Mouse (Mus musculus) intestine, embryonic 16.5 days (tissue): ENCODE measurements around the gene Odc1. TPM values are rescaled to one million over a fixed set of nuclear protein-coding genes. Genes with fewer than 3 reads are reported as not detected.
A peak's percentile ranks its signal among the peaks of the same experiment; 100 is the strongest.

ENCODE experiments used
- ATAC-seq: fragments of 200-750 bp; cut with Nextera tagmentation; 2 replicates; pipeline ENCODE4 v1.8.0; 2017; ENCODE audit warnings: moderate TSS enrichment, moderate library complexity
- H3K27ac ChIP-seq: fragments of 300-500 bp; sonication (generic); 2 replicates; pipeline ENCODE4 v1.5.1; 2014; ENCODE audit warnings: mild to moderate bottlenecking, low read length
- H3K27me3 ChIP-seq: fragments of 300-500 bp; sonication (generic); replicated peaks from 2 replicates; pipeline ENCODE4 v1.6.1; 2014; ENCODE audit warnings: low read length, control low read depth, mixed read lengths; ENCODE audit not compliant: control insufficient read depth, insufficient read depth
- H3K36me3 ChIP-seq: fragments of 300-500 bp; sonication (generic); 2 replicates; pipeline ENCODE4 v1.6.1; 2014; ENCODE audit warnings: low read length, control low read depth; ENCODE audit not compliant: control insufficient read depth, insufficient read depth
- H3K4me1 ChIP-seq: fragments of 300-500 bp; sonication (generic); 2 replicates; pipeline ENCODE4 v1.6.1; 2014; ENCODE audit warnings: low read length, control low read depth, mixed read lengths; ENCODE audit not compliant: control insufficient read depth, insufficient read depth
- H3K4me2 ChIP-seq: fragments of 300-500 bp; sonication (generic); 2 replicates; pipeline ENCODE4 v1.6.1; 2014; ENCODE audit warnings: low read depth, low read length, control low read depth
- H3K4me3 ChIP-seq: fragments of 300-500 bp; sonication (generic); 2 replicates; pipeline ENCODE4 v1.5.1; 2014; ENCODE audit warnings: mild to moderate bottlenecking, low read length
- H3K9ac ChIP-seq: fragments of 300-500 bp; sonication (generic); 2 replicates; pipeline ENCODE4 v1.6.1; 2014; ENCODE audit warnings: low read depth, low read length
- H3K9me3 ChIP-seq: fragments of 300-500 bp; sonication (generic); 2 replicates; pipeline ENCODE4 v1.6.1; 2016; ENCODE audit warnings: low read length, control low read depth; ENCODE audit not compliant: control insufficient read depth
- WGBS: fragments of 180-500 bp; shearing (Covaris S2); extraction: QIAGEN DNeasy Blood & Tissue Kit; methylation state at CpG from one replicate; pipeline ENCODE4 v1.1.7; 2014; 5-methylcytosine and 5-hydroxymethylcytosine counted together
- polyA plus RNA-seq: library from polyadenylated mRNA; unstranded; fragments of >200 nt; fragmentation: Nextera tagmentation; extraction: Ambion mirVana; gene quantifications from 2 replicates; pipeline ENCODE4 v1.2.1, GENCODE M21; 2015

The Odc1 gene
- polyA plus RNA-seq, 1 experiment from 2014 or later = 176 TPM

- Histone ChIP-seq H3K4me3 (no peak overlapping the region), H3K9me3 (no peaks in the 10 kb centered on the region), H3K27me3 (no peaks in the 10 kb centered on the region), H3K9ac (no peak overlapping the region), H3K36me3 (no peaks in the 10 kb centered on the region), H3K4me1 (no peaks in the 10 kb centered on the region), H3K27ac (no peak overlapping the region), H3K4me2 (no peak overlapping the region)
- 34% methylated on average over 21 of the region's 21 CpGs for WGBS
- ATAC-seq = no peak
Observed at GRCm38 (mm10) chr12:17556430-17557343, 12.1 kb downstream of the Odc1 start.

DNA sequence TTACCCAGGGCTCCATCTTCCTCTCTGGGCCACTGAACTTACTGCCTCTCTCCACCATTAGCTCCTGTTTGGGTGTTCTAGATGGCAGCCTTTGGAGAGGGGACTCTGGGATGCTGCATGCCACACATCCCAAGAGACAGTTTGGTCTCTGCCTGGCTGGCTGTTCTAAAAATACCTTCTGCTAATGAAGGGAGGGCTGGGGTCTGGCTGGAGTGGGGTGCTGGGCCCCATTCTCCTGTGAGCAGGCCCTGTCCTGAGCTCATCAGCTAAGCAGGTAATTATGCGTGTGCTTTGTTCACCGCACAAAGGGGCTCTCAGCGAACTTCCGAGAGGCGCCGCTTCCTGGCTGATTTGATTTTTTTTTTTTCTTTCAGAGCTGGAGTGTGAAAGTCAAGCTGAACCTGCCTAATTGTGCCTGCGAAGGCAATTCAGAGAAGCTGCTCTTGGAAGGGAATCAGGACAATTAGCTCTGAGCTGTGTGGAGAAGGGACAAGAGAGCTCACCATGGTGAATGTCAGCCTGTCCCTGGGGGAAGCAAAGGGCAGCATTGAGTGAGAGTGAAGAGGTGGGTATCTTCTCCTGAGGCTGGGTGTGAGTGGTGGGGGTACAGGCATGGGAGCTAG lies 12.9 kb downstream of the Odc1 start:
- no peak overlapping the region for H3K4me2 ChIP-seq
- WGBS = 48% methylated on average over 7 of the region's 7 CpGs
- ATAC-seq = no peak
- H3K27me3 ChIP-seq = no peaks in the 10 kb centered on the region
- H3K4me3 ChIP-seq = no peak overlapping the region
- no peak overlapping the region for H3K9ac ChIP-seq
- no peak overlapping the region for H3K27ac ChIP-seq
- H3K4me1 ChIP-seq = no peaks in the 10 kb centered on the region
- no peaks in the 10 kb centered on the region for H3K9me3 ChIP-seq
- H3K36me3 ChIP-seq = no peaks in the 10 kb centered on the region

DNA sequence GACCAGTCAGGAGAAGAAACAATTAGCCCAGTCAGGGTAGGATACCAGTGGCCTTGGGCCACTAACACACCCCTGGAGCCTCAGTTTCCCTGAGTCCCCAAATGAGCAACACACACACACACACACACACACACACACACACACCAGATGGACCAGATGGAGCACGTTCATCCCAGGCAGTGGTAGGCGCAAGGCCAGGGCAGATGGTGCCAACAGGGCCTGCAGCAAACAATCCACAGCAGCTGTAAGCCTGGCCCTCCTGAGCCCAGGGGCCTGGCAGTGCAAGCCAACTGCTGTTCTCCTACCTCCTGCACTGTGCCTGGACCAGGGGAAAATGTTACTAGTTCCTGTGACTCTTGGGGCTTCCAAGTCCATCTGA lies 13.4 kb downstream of the Odc1 start:
- ATAC-seq = no peak

DNA sequence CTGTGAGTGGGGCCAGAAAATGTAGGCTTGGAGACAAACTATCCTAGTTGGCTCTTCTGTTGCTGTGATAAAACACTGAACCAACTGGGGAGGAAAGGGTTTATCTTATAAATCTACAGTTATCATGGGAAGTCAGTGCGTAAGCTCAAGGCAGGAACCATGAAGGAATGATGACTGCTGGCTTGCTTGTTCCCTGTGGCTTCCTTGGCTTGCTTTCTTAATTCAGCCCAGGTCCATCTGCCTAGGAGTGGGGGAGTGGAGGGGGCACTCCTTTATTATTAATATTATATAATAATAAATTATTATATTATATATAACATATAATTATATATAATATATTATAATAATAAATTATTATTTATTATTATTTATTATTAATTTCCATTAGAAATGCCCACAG lies 17.8 kb downstream of the Odc1 start:
- no peak for ATAC-seq
- Histone ChIP-seq H3K9me3 (no peaks in the 10 kb centered on the region), H3K4me1 (no peaks in the 10 kb centered on the region), H3K27ac (no peak overlapping the region), H3K27me3 (no peaks in the 10 kb centered on the region), H3K9ac (no peak overlapping the region), H3K4me3 (no peak overlapping the region), H3K36me3 (no peaks in the 10 kb centered on the region), H3K4me2 (no peak overlapping the region)
- 75% methylated on average over 1 of the region's 1 CpGs for WGBS

More for the DNA sequence above, 13.4 kb downstream of the Odc1 start:
- H3K27ac ChIP-seq = no peak overlapping the region
- no peak overlapping the region for H3K9ac ChIP-seq
- no peaks in the 10 kb centered on the region for H3K36me3 ChIP-seq
- no peaks in the 10 kb centered on the region for H3K27me3 ChIP-seq
- H3K4me3 ChIP-seq = no peak overlapping the region
- no peak overlapping the region for H3K4me2 ChIP-seq
- H3K4me1 ChIP-seq = no peaks in the 10 kb centered on the region
- no peaks in the 10 kb centered on the region for H3K9me3 ChIP-seq
- 60% methylated on average over 2 of the region's 2 CpGs for WGBS

GRCm38 (mm10) chr12:17565393-17566045 lies 20.9 kb downstream of the Odc1 start:
- WGBS = 90% methylated on average over 3 of the region's 3 CpGs
- Histone ChIP-seq H3K4me3 (no peak overlapping the region), H3K27me3 (no peaks in the 10 kb centered on the region), H3K27ac (no peak overlapping the region), H3K36me3 (no peaks in the 10 kb centered on the region), H3K4me2 (no peak overlapping the region), H3K9ac (no peak overlapping the region), H3K4me1 (no peaks in the 10 kb centered on the region), H3K9me3 (no peaks in the 10 kb centered on the region)
- ATAC-seq = no peak

GRCm38 (mm10) chr12:17566046-17566408 lies 21.4 kb downstream of the Odc1 start:
- Histone ChIP-seq H3K27me3 (no peaks in the 10 kb centered on the region), H3K36me3 (no peaks in the 10 kb centered on the region), H3K4me3 (no peak overlapping the region), H3K9me3 (no peaks in the 10 kb centered on the region), H3K4me2 (no peak overlapping the region), H3K4me1 (no peaks in the 10 kb centered on the region), H3K27ac (no peak overlapping the region), H3K9ac (no peak overlapping the region)
- ATAC-seq = no peak
- WGBS = 81% methylated on average over 1 of the region's 1 CpGs

DNA sequence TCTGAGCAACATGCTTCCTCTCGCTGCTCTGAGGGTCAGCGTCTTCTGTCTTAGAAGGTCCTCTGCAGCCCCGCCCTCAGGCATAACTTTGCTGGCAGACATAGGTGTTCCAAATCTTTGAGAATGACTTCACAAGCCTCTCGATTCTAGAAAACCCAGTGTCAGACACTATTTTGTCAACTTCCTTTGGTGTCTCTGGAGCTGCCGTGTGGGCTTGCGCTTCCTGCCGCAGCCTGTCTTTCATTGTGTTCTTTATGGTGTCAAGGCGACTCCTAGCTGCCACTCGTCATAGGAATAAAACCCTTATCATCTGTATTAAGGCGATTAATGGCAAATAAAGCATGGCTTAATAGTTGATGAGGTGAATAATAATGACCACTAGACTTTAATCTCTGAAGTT lies 24.0 kb downstream of the Odc1 start:
- Histone ChIP-seq H3K4me2 (no peak overlapping the region), H3K4me3 (no peak overlapping the region), H3K27ac (no peak overlapping the region), H3K36me3 (no peaks in the 10 kb centered on the region), H3K27me3 (no peaks in the 10 kb centered on the region), H3K9ac (no peak overlapping the region), H3K4me1 (no peaks in the 10 kb centered on the region), H3K9me3 (no peaks in the 10 kb centered on the region)
- no peak for ATAC-seq
- WGBS = 82% methylated on average over 10 of the region's 10 CpGs

DNA sequence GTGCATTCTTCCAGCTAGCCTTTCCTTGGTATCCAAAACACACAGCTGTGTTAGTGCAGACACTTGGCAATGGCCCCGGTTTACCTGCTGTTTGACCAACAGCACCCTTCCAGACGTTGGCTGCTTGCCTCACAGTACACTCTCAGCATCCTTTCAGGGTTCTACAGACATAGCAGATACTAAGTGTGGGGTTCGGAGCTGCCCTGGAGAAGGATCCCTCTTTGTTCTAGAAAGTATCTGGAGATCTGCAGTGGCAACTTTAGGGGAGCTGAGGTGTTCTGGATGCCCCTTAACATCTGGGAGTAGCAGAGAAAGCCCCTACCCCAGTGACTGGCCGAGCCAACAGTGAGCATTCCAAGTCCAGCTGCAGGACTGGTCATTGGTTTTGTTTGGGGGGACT lies 30.0 kb downstream of the Odc1 start:
- no peak overlapping the region for H3K4me3 ChIP-seq
- no peaks in the 10 kb centered on the region for H3K36me3 ChIP-seq
- 78% methylated on average over 4 of the region's 4 CpGs for WGBS
- H3K27ac ChIP-seq = no peak overlapping the region
- H3K27me3 ChIP-seq = no peaks in the 10 kb centered on the region
- H3K4me1 ChIP-seq = peaks cover 6% of the 10 kb centered on the region
- no peaks in the 10 kb centered on the region for H3K9me3 ChIP-seq
- H3K4me2 ChIP-seq = no peak overlapping the region
- no peak overlapping the region for H3K9ac ChIP-seq
- no peak for ATAC-seq

GRCm38 (mm10) chr12:17575156-17575910 lies 30.7 kb downstream of the Odc1 start:
- Histone ChIP-seq H3K9me3 (no peaks in the 10 kb centered on the region), H3K27me3 (no peaks in the 10 kb centered on the region), H3K4me2 (no peak overlapping the region), H3K36me3 (no peaks in the 10 kb centered on the region), H3K9ac (no peak overlapping the region), H3K27ac (no peak overlapping the region), H3K4me3 (no peak overlapping the region), H3K4me1 (peaks cover 6% of the 10 kb centered on the region)
- 49% methylated on average over 5 of the region's 5 CpGs for WGBS
- peak; percentile 48 for ATAC-seq
